Mouse (Mus musculus) ES-E14 (cell line): ENCODE measurements around the gene Eps8l1.
"Not testable (repeated sequence)": the region's sequence is repeated elsewhere in the genome, so short reads cannot be mapped to it uniquely, and the experiment has no call there.

Experiments used
- HCFC1 ChIP-seq: IDR thresholded peaks from 2 replicates; pipeline ENCODE4 v1.6.1; 2012; ENCODE audit warnings: low read length, inconsistent platforms, borderline replicate concordance; ENCODE audit not compliant: insufficient read depth
- MAFK ChIP-seq: IDR thresholded peaks from 2 replicates; pipeline ENCODE4 v1.6.1; 2014; ENCODE audit warnings: mild to moderate bottlenecking, low read depth, low read length, inconsistent platforms; ENCODE audit not compliant: insufficient read depth
- ZC3H11A ChIP-seq: IDR thresholded peaks from 2 replicates; pipeline ENCODE4 v1.6.1; 2012; ENCODE audit warnings: low read depth, mild to moderate bottlenecking, inconsistent platforms, low read length, borderline replicate concordance
- ZNF384 ChIP-seq: IDR thresholded peaks from 2 replicates; pipeline ENCODE4 v1.6.1; 2012; ENCODE audit warnings: low read depth, low read length, inconsistent platforms

- TF ChIP-seq MAFK, ZNF384, ZC3H11A, HCFC1: not testable (repeated sequence)
Observed at GRCm38 (mm10) chr7:4412406-4412805, 48.1 kb upstream of the Eps8l1 start.
